Mouse (Mus musculus): ENCODE data around the gene Krt8.

The Krt8 gene

GRCm38 (mm10) chr15:102004189-102004588, at the start of gene Krt8:
Gene Krt8, minus strand, starts transcription at chr15:102004482.
- DNase-seq: no peak

DNA sequence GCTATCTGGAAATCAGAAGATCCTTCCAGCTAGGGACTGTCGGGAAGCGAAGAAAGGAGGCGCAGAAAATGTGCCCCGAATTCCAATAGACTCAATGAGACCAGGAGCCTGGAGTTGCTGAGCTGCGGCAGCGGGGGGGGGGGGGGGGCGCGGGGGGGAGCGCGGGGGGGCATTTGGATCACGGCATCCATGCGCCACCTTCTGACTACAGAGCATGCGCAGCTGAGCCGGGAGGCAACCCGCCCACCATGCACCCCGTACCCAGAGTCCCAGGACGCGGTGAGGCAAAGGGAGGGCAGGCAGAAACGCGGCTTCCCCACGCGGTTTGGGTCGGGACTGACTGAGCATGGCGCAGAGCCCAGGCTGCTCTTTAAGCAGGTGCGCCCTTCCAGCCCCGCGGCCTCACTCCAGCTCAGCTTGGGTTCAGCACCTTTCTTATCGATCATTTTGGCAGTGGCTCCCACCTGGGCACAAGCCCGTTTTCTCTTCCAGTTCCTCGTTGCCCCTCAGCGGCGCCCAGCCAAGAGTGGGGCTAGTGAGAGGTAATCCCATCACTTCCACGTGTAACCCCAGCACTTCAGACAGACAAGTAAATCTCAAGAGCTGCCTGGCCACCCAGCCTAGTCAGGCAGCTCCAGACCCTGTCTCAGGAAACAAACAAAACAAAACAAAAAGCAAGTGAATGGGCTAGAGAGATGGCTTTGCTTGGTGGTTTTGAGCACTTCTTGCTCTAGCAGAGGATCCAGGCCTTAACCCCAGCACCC, 47.8 kb upstream of the Krt8 start:
- DNase-seq: no peak

- DNase-seq: no peak
Observed at GRCm38 (mm10) chr15:102049871-102050270, 45.6 kb upstream of the Krt8 start.

DNA sequence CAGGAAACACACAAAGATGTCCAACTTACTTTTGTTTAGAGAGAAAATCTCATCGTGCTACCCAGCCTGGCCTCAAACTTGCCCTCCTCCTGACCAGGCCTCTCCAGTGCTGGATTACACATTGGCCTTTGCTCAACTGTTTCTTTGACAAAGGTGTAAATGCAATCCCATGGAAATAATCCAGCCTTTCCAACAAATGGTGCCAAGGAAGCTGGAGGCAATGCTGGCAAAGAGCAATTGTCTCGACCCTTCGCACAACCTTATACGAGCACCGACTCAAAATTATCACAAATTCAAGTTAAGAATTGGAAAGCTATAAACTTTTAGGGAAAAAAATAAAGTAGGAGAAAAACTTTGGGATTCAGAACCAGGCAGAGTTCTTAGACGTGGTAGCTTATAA, 43.7 kb upstream of the Krt8 start:
- no peak for DNase-seq

GRCm38 (mm10) chr15:102045691-102046090, 41.4 kb upstream of the Krt8 start:
- DNase-seq: no peak

DNA sequence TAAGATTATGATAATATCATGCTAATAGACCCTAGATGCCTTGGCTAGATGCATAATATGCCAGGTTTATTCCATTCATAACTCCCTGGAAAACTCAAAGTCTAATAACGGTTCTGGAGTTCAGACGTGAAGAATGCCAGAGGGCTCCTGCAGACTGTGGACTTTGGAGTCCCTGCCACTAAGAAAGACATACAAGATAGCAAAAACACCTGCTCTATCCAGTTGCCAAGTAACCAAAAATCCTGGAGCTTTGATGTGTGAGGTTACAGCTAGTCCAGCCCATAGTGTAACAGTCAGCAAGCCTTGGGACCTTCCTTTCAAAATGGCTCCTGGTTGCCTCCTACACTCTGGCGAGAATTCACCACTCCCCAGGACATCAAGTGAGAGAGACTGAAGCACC, 40.5 kb upstream of the Krt8 start:
- DNase-seq: no peak

DNA sequence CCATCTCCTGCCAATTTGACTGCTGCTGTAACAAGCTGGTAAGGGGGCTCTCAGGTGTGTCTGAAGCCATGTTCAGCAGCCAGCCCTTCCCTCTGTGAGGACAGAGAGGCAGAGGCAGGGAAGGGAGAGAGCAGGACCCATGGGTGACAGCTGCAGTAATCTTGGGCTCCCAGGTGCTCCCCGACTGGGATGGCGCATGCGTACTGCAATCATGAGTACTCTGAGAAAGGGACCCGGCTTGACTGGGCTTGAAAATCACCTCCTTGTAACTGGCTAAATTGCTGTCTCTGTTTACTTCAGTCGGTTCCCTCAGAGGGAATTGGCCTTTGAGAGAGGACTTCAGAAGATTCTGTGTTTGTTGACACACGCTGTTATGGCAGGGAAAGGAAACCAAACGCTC, 37.7 kb upstream of the Krt8 start:
- no peak for DNase-seq

DNA sequence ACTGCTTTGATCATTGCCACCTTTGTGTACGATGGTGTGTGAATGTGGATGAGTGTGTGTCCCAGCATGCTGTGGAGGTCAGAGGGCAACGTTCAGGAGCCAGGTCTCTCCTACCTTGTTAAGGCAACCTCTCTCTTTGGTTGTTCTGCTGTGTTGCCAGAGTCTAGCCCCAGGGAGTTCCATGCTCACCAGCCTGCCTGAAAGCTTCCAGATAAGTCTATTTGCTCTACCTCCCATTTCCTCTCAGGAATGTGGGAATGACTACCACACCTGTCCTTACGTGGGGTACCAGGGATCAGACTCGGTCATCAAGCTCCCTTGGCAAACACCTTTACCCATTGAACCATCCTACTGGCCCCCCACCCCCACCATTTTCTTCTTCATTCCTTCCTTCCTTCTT, 36.0 kb upstream of the Krt8 start:
- DNase-seq: no peak

DNA sequence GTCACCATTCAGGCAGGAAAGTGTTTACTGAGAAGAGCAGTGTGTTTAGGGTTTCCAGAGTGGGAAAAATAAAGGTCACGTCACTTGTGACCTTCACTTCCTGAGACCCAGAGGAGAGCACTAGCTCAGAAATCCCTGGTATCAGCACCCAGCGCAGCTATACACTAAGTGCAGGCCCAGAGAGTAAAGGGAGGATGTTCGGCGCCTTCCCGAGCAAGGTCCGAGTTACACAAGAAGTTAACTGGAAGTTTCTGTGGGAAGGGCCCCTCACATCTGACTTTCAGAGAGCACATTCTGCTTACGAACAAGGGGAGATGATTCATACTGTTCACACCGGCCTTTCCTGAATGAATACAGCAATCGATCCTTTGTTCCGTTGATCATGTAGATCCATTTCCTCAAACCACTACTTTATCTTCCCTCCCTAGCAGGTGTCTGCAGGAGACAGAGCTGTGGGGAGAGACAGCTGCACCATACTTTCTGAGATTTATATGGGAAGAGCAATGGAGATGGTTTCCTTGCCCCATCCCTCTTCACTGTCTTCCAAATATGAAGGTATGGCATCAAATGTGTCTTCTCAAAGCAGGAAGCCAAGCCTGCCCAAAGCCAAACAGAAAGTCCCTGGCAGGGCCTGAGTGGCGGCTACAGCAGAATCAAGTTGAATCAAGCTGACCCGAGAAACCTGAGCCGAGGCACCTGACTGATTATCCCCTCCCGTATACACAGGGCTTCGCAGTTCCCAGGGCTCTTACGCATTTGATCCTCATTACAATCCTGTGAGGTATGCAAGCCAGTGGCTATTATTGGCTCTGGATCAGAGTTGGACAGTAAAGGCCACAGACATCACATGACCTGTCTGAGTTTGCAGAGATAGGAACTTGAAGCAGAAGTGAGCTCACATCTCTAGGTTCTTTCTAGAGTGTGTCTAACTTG, 30.1 kb upstream of the Krt8 start:
- no peak for DNase-seq

DNA sequence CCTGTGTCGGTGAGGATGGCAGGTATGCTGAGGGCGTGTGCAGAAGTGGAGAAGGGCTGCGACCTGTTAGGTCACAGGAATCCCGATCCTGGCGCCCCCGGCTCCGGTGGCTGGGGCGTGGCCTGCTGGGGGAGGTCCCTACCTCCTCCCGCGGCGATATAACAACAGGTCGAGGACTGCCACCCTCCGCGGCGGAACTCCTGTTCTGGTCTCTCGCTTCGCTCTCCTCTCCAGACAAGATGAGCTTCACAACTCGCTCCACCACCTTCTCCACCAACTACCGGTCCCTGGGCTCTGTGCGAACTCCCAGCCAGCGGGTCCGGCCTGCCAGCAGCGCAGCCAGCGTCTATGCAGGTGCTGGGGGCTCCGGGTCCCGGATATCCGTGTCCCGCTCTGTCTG, 23.8 kb upstream of the Krt8 start, which contains the start of gene Krt18:
Gene Krt18, plus strand, starts transcription at position 141 of the 400 bp plus-strand sequence.
- peak in 1 of 2 experiments; percentile 11 for DNase-seq

- DNase-seq: no peak
Observed at GRCm38 (mm10) chr15:102026430-102026829, 22.1 kb upstream of the Krt8 start.

GRCm38 (mm10) chr15:102025136-102025872, 21.0 kb upstream of the Krt8 start:
- no peak for DNase-seq

GRCm38 (mm10) chr15:102023888-102024287, 19.6 kb upstream of the Krt8 start:
- DNase-seq: no peak

- DNase-seq: no peak
Observed at GRCm38 (mm10) chr15:102022481-102022880, 18.2 kb upstream of the Krt8 start.

GRCm38 (mm10) chr15:102017918-102018463, 13.7 kb upstream of the Krt8 start:
- DNase-seq: peak; percentile 38 to 40

GRCm38 (mm10) chr15:102016787-102017186, 12.5 kb upstream of the Krt8 start:
- DNase-seq: no peak

DNA sequence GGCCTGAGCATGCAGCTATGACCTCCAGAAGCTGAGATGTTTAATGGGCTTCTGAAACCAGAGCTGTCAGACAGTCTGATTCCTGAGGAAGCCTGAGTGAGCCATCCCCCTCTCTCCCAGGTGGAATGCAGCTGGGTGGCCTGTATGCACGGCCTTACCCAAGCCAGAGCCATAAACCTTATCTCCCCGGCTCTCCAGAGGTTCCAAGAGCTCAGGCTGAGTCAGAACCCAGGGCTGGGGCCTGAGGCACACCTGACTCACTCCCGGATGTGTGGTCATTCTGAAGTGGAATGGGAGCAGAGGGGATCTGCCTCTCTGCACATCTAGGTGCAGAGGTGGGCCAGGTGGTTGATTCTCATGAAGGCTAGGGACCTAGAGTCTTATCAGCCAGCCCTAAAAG, 11.8 kb upstream of the Krt8 start:
- DNase-seq: no peak

- no peak for DNase-seq
Observed at GRCm38 (mm10) chr15:102014848-102015247, 10.6 kb upstream of the Krt8 start.

- no peak for DNase-seq
Observed at GRCm38 (mm10) chr15:102013651-102014050, 9.4 kb upstream of the Krt8 start.

DNA sequence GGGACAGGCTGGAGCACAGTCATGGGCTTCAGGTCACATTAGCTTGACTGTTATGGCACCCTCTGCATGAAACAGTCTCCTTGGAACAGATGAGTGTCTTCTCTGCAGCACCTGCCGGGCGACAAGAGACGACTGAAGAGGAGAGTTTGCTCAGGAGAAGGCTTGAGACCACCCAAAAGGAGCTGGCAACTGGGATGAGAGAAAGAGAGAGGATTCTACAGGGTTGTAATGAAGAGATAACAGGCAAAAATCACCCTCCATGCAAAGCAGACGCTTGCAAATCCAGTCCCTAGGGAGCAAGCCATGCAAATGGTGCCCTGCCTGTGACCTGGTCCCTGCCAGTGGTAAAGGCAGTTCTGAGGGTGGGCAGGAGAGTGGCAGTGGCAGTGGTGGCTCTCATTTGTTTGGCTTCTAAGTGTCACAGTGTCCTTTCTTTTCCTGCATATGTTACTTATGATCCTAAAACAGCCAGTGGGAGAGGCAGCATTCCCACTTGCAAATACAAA, 8.0 kb upstream of the Krt8 start:
- peak; percentile 58 to 60 for DNase-seq

DNA sequence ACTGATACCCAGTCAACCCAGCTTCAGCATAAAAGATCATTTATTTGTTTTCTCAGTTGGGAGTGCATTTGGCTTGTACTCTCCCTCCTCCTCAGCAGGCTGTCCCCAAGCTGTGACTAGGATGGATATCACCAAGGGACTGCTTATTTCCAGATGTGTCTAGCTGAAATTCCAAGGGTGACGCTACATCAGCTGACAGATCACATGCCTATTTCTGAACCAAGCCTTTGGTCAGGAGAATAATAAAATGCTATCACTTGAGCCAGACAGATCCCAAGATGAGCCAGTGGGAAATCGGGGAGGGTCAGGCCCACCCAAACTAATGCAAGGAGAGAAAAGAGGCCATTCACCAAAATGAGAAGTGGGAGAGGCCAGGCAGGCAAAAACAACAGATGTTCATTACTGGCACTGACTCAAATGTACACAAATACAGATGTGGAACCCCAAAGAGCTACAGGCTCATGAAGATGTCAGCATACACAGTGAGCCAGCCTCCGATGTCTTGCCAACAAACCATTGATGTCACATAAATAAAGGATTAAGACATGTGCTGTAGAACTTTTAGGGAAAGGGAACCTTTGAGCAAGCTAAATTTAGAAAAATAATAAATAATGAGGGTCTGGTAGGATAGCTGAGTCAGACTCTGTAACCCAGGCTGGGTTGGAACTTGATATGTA, 6.4 kb upstream of the Krt8 start:
- DNase-seq: no peak
